Mouse (Mus musculus) forelimb bud, embryonic 11.5 days (tissue): ENCODE measurements around the gene Galc.
"Not testable (repeated sequence)": the region's sequence is repeated elsewhere in the genome, so short reads cannot be mapped to it uniquely, and the experiment has no call there.

Experiments
- DNase-seq: peaks from one replicate; pipeline ENCODE4 v3.0.0-alpha.2; 2012; ENCODE audit warnings: low read depth, low spot score

The Galc gene

DNA sequence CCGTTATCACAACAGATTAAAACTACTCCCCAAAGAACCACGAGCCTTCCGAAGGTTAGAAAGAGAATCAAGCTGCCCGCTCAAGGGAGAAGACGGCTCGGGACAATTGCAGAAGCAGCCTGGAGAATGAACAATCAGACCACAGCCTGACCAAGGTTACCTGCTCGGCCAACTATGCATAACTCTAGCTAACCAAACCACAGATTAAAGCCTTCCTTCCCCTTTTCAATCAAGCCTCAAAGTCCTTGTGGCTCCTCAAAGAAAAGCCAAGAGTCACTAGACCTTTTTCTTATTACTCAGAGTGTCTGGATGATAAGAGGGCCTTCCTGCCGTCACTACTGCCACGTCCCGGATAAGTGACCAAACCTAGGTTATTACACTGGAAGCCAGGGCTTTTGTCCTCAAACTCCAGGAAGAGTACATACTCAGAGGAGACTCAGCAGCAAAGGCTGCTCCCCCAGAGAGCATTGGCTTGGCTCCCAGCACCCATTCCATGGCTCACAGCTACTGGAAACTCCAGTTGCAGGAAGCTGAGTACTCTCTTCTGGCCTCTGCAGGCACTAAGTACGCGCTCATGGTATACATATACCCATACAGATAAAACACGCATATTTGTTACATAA lies 3.8 kb downstream of the Galc start:
- DNase-seq, result no peak

DNA sequence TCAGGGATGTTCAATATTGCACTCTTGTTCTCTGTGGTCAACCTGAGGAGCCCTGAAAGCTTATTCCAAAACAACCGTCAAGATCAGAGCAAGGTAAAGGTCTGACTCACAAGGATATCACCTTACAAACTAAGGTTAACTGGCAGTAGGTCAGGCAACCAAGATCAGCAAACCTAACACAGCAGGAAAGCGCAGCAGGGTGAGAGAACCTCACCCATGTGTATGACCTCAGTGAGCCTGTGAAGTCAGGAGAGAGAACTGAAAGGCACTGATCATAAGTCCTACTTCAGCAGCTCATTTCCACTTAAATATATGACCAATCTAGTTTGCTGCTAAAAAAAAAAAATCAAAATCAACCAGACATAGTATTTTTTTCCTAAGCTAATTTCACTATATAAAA lies 6.8 kb downstream of the Galc start:
- DNase-seq, result no peak

DNA sequence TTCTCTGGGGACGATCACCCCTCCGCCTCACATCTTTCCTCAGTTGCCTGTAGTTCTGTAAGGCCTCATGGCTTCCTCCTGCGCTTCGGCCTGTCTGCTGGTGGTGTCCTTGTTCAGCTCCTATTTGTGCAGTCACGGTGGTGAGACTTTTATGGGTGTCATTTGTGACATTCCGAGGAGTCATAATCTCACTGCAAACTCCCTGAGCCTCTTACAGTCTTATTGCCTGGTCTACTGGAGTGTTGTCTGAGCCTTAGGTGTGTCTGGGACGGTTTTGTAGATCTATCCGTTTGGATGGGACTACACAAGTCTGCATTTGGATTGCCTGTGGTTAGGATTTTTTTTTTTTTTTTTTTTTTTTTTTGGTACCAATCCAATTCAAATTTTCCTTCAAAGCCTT lies 8.9 kb downstream of the Galc start:
- DNase-seq, result no peak

DNA sequence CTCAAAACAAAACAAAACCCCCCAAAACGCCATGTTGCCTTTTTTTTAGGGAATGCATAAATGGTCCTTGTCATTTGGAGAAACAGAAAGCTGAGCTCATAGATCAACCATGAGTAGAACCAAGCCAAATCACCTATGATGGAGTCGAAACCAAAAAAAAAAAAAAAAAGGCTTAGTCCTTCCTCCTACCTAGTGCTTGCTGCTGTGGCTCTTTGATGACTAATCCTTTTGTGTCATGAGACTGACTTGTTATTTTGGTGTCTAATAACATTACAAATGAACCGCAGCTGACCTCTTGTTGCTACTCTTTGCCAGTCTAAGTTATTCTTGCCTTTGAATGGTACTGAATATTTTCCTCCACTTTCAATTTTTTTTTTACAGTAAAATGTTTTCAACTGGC lies 9.6 kb downstream of the Galc start:
- no peak for DNase-seq

DNA sequence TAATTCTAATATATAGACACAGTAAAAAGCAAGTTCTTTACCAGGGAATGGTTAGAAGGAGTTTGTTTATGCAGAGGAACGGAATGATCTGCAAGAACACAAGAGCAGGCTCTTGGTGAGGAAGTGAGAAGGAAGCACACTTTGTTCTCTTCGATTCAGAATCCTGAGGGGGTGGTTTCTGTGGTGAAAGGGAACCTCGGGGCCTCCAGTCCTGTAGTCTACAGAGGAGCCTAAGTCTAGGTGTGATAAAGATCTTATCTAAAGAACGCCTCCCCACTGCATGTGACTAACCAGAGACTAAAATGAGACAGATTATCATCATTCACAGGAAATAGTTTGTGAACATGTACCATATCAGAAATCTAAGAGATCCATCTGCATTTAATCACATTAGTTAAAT lies 12.4 kb downstream of the Galc start:
- DNase-seq, result no peak

DNA sequence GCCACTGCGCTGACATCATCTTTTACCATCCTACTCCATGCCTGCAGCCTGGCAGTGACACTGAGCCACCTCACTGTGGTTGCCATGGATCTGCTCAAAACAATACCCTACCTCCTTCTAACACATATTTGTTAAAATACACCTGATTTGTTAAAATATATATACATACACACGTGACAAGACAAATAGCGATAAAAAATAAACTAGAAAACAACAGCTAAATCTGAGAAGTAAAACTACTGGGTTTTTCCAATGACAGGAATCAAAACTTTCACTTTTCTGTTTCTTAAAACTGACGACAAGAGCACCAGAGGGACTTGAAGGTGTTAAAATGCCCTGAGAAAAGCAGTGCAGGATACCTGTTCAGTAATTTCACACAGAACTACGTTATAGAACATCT lies 14.4 kb downstream of the Galc start:
- DNase-seq, result no peak

DNA sequence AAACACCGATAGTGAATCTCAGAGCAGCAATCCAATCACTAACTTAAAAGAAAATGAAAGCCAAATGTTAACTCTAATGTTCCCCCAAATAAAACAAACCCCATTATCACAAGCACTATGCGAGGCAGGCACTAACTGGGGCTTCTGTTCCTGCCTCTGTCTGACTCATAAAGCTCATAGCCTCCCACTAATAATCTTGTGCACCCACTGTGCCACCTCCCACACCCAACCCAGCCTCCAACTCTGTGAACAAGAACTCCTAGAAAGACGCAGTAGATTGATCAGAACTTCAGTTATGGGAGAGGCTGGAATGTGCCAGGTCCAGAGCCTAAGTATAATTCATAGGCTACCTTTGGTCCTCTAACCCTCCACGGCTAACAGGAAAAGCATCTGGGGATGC lies 15.1 kb downstream of the Galc start:
- no peak for DNase-seq

DNA sequence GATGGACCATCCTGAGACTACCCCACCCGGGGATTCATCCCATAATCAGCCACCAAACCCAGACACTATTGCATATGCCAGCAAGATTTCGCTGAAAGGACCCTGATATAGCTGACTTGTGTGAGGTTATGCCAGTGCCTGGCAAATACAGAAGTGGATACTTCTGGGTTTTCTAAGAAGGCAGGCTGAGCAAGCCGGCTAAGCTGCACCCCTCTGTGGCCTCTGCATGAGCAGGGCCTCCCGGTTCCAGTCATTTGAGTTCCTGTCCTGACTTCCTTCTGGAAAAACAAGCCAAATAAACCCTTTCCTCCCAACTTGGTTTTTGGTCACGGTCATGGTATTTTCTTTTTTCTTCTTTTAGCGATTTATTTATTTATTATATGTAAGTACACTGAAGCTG lies 20.8 kb downstream of the Galc start:
- DNase-seq, result not testable (repeated sequence)

DNA sequence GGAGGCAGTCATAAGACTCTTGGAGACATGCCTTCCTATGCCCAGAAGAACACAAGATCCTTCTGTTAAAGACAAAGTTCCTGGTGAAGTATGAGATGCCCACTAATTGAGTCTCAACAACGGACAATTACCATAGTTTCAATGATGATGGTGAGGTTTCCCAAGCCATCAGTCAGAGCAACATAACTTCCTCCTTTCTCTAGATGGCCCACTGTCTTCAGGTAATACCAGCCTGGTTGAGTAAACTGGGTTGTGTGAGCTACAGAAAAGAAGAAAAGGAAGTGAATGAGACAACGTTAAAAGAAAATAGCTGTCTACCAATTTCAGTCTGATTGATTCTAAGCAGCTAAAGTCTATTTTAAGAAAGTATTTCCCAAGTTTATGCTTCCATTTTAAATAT lies 32.2 kb downstream of the Galc start:
- no peak for DNase-seq

DNA sequence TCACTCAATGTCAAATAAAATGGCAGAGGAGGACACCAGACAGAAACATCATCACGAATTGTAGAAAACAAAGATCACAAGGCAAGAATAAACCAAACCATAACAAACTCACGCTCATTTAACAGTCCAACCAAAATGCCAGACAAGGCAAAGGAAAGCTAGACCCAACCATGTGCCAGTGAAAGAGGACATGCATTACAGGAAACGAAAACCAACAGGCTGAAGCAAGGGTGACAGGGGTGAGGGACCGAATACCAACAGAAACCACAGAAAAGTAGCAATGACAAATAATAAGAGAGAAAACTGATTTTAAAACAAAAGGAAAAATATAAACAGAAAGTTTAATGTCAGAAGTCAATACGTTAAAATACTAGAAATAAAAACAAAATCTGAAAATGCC lies 36.0 kb downstream of the Galc start:
- no peak for DNase-seq

DNA sequence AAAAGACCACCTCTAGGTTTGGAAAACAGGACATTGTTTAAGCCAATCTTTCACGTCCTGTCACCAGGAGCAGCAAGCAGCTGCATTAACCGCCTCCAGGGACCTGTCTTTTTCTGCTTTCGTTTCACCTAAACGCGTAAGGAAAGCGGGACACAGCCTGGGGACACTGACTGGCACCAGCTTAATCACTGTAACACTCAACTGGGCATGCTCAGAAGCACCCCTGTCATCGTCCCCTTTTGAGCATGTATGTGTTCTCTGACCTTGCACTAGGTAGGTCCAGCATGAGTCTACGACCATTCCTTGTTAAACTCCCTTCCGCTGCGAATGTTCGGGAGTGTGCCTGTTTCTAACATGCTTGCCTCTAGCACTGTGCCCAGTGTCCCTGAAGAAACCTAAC lies 42.8 kb downstream of the Galc start:
- no peak for DNase-seq

DNA sequence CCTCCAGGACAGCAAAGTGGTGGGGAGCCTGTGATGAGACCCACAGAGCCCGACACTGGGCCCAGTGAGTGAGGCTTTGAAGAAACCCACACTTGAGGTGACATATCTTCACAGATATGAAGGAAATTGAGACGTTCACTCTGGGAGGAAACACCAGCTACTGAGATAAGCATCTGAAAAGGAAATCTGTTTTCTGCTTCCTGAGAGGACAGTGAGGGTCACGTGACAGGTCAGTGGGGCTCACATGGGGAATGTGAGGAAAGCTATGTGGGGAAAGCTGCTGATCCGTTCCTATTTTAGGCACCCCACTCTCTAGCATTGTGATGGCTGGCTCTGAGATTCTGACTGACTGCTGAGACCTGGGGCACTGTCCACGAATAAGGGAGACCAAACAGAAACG lies 43.7 kb downstream of the Galc start:
- no peak for DNase-seq

DNA sequence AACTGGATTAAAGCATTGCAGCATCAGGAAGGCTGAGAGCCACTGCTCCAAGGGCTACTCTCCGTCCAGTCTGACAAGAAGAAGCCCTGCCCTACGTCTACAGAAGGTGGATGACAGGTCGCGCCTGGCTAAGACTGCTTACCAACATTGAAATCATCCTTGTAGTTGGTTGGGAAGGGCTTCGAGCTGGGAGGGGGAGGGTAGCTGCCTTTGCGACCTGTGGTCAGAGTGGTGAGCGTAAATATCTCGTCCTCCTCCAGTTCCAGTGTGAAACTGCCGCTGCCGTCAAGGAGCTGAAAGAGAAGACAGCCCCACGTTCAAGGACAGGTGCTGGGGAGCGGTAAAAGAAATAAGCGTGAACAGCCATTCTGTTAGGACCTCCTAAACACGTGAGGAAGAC lies 45.1 kb downstream of the Galc start:
- DNase-seq, result no peak

DNA sequence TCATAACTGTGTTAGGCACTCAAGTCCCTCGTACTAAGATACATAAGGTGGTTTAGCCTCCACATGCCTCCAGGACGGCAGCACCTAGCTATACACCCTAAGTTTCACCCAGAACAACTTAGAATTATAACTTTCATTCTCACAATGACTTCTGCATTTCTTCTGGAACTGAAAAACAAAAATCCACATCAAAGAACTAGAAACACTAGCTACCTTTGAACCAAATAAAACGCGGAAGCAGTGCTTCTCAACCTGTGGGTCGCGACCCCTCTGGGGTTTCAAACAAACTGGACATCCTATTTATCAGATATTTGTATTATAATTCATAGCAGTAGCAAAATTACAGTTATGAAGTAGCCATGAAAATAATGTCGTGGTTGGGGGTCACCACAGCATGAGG lies 45.5 kb downstream of the Galc start:
- no peak for DNase-seq

DNA sequence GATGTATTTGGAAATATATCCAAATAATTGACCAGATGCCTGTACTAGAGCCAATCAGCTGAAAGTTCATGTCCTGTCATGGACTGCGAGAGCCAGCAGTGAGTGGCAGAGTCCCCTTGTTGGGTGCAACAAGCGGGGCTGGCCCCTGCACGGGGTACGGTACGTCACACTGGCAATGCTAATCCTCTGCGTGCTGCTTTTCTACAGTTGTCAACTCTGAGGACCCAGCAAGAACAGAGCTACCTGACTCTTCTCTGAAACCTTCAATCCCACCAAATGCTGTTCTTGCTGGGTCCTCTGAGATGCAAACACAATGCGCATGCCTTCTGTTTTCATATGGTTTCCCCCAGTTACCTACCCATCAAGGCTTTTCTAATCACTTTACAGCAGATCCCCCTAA lies 45.9 kb downstream of the Galc start:
- no peak for DNase-seq

DNA sequence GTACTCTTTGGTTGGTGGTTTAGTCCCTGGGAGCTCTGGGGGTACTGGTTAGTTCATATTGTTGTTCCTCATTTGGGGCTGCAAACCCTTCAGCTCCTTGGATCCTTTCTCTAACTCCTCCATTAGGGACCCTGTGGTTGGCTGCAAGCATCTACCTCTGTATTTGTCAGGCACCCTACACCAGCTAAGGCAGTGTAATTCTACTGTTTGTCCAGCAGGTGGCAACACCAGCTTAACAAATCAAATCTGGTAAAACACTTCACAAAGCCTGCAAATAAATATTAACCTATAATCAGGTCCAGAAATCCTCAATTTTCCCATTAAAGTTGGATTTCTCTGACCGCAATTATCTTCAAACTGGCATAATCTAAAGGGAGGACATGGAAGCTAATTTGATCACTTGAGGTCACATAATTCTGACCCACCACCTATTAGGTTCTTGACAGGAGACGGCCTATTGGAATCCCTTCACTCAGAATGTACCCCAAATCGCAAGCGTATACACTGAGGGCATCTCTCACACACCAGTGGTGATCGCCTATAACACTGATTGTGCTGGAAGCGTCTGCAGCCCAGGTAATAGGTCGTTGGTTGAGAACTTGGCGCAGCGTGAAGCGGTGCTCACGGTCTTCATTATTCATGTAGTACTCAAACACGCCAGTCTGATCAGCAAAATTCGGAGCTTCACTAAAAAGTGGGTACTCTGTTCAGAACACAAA lies 46.6 kb downstream of the Galc start:
- peak; percentile 57 for DNase-seq

DNA sequence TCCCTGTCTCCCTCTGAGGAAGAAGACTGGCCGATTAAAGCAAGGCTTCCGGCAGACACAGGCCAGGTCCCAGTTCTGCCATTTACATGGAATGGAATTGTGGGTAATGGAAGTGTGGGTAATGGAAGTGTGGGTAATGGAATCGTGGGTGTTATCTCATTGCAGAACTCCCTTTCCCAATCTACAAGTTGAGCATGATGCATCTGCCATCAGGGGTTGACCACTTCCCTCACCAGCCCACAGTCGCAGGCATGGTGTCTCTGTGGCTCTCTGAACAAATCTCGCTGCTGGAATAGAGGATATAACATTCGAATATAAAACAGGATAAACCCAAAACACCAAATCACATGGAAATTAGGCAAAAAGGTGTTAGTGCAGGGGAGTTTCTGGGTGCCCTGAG lies 48.8 kb downstream of the Galc start:
- DNase-seq, result no peak

DNA sequence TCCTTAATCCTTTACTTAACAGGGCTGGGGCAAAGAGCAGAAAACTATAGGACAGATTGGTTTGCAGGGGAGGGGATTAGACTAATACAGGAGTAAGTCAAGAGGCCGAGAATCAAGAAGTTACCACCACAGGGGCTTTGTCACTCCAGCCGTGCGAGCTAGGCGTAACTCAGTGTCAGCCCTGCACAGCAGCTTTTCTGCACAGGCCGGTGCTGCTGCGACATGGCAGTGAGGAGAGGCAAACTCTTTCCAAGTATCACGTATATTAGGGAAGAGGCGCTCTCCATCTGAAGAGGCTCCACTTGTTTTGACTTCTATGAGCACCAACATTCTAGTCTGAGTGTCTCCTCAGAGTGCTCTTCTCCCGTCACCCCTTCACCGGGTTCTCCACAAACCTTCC lies 51.2 kb downstream of the Galc start:
- DNase-seq, result no peak

DNA sequence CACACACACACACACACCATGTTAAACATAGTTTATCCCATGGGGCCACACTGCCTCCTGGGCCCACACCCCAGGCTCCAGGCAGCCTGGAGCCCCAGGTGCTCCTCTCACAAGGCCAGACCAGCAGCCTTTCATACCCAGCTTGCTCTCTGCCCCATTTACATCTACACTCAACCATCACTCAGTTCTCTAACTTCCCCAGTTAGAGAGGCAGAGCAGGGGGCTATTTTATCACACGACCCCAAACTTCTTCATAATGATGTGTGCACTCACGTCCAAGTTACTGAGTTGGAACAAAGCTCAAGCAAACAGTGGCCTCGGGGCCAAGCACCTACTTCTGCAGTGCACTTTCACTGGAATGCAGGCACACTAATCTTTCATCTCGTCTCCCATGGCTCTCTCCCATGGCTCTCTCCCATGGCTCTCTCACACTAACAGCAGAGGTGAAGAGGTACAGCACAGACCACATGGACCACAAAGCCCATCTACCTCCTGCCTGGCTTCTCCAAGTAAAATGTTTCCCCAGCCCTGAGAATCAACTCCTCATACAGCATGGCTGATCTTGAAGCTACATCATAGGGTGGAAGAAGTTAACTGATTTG lies 53.7 kb downstream of the Galc start:
- DNase-seq, result no peak

DNA sequence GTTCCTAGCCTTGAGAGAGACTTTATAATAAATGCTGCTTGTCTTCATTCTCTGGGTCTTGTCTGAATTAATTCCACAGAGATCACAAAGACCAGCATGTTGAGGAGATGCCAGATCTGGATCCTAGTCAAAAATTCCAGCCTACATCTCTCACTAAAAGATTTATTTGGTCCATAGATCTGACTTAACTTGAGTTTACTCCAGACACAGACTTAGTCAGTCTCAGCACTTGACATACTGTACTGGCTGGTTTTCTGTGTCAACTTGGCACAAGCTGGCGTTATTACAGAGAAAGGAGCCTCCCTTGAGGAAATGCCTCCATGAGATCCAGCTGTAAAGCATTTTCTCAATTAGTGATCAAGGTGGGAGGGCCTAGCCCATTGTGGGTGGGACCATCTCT lies 61.9 kb downstream of the Galc start:
- DNase-seq, result no peak

DNA sequence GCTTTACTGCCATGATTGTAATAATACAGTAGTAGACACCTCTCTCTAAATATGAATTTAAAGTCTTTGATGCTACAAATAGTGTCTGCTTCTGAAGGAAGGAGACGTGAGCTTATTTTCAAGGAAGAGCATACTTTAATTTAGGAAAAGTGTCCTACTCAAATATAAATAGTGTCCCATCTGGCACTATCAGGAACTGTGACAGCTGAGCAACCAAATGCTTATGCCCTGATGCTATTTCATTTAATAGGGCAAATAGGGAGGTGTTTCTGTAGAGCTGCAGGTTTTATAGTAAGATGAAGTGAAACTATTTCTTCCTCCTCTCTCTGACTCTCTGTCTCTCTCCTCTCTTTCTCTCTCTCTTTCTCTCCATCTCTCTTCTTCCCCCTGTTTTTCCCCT lies 69.1 kb downstream of the Galc start:
- DNase-seq, result no peak

DNA sequence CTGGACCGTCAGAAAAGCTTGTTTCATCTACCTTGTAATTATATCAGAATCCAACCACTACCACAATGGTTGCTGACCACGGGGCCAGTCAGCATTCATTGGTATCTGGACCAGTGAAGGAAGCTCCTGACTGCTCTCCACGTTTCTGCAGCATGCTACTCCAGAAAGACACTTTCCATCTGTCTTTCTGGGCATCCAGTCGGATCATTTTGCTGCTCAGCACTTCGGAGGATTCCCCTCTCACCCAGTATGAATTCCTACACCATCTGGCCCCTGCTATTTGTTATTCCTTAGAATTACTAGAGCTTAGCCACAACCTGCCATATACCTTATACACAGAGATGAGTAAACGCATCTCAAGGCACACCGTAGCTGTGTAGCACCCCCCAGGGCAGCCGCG lies 70.2 kb downstream of the Galc start:
- DNase-seq, result no peak

DNA sequence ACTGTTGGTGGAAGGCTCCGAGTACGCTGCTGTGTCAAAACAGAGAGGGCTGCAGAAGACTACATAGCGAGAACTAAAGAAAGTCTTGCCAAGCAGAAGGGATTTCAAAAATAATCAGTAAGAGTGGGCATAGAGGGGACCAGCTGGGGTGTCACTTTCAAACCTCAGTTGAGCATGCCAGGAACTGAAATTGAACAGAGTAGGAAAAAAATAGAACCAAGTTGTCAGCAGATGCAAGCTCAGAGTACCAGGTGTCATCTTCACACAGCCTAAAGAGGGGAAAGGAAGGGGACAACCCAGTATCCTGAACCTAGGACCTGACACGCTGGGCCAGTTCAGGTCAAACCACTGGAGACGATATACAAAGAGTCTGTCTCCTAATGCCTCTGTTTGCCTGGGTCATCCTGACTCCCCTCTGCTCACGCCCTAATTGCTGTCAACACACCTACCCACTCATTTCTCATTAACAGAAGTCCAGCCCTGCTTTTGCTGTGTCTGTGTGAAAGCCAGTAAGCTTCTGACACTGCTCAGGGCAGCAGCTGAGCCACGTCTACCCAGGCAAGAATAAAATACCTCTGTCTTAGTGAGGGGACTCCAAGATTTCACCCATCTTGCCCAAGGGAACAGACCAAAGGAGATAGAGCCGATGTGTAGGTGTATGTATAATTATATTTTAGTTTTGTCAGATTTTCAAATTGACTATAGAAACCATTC lies 71.9 kb downstream of the Galc start:
- no peak for DNase-seq
